Mouse (Mus musculus) 3134 (cell line): Measurements from ENCODE around the gene Fads6.

Source experiments
- DNase-seq: peaks from one replicate; pipeline ENCODE4 v3.0.0-alpha.2; 2011; ENCODE audit warnings: low spot score; ENCODE audit not compliant: insufficient read length; ENCODE audit errors: extremely low read depth

Fads6 gene

GRCm38 (mm10) chr11:115262954-115263353, 34.5 kb downstream of the Fads6 start:
- no peak for DNase-seq

- no peak for DNase-seq
These were observed 38.3 kb downstream of the Fads6 start for GRCm38 (mm10) chr11:115259134-115259533.

GRCm38 (mm10) chr11:115257775-115258510, 39.5 kb downstream of the Fads6 start:
- no peak for DNase-seq

- no peak for DNase-seq
These were observed 46.2 kb downstream of the Fads6 start for GRCm38 (mm10) chr11:115251258-115251657.

- DNase-seq = no peak
These were observed 46.9 kb downstream of the Fads6 start for GRCm38 (mm10) chr11:115250405-115251090.

- no peak for DNase-seq
These were observed 47.6 kb downstream of the Fads6 start for GRCm38 (mm10) chr11:115249721-115250404.

- DNase-seq = no peak
These were observed 49.5 kb downstream of the Fads6 start for GRCm38 (mm10) chr11:115247945-115248344.

- no peak for DNase-seq
These were observed 50.2 kb downstream of the Fads6 start for GRCm38 (mm10) chr11:115247240-115247639.

GRCm38 (mm10) chr11:115246386-115246785, 51.1 kb downstream of the Fads6 start:
- no peak for DNase-seq

GRCm38 (mm10) chr11:115244840-115245239, 52.6 kb downstream of the Fads6 start:
- DNase-seq = no peak

- no peak for DNase-seq
These were observed 53.7 kb downstream of the Fads6 start for GRCm38 (mm10) chr11:115243783-115244182.

- no peak for DNase-seq
These were observed 54.7 kb downstream of the Fads6 start for GRCm38 (mm10) chr11:115242746-115243145.

GRCm38 (mm10) chr11:115241402-115241801, 56.1 kb downstream of the Fads6 start:
- DNase-seq = no peak

GRCm38 (mm10) chr11:115236570-115236969, 60.9 kb downstream of the Fads6 start:
- no peak for DNase-seq

GRCm38 (mm10) chr11:115234320-115235044, 63.0 kb downstream of the Fads6 start:
- DNase-seq = no peak

GRCm38 (mm10) chr11:115233526-115234290, 63.8 kb downstream of the Fads6 start:
- no peak for DNase-seq

GRCm38 (mm10) chr11:115232889-115233288, 64.6 kb downstream of the Fads6 start:
- no peak for DNase-seq

GRCm38 (mm10) chr11:115231924-115232323, 65.5 kb downstream of the Fads6 start:
- DNase-seq = no peak

GRCm38 (mm10) chr11:115231168-115231915, 66.1 kb downstream of the Fads6 start:
- no peak for DNase-seq
